Mouse (Mus musculus) left cerebral cortex, postnatal 25 days (tissue): ENCODE data around the gene Ackr2. TPM values are rescaled to one million over a fixed set of nuclear protein-coding genes. Genes with fewer than 3 reads are reported as not detected.

Source experiments
- DNase-seq, 2 experiments: peaks; one replicate each; pipeline ENCODE4 v3.0.0; 2022; ENCODE audit warnings: low spot score in 2 of 2, mixed read lengths in 1 of 2
- intact Hi-C: fragments of 180-260 bp; cut with DNase I; formaldehyde crosslinking; loops from one replicate; pipeline ENCODE4 v1.15.1; 2025
- total RNA-seq, 2 experiments: library from RNA; stranded (reverse); gene quantifications; 2 replicates each; pipeline ENCODE4 v1.2.3; 2021

The Ackr2 gene
- total RNA-seq, 2 experiments from 2014 or later: 5.5 to 7.6 TPM

DNA sequence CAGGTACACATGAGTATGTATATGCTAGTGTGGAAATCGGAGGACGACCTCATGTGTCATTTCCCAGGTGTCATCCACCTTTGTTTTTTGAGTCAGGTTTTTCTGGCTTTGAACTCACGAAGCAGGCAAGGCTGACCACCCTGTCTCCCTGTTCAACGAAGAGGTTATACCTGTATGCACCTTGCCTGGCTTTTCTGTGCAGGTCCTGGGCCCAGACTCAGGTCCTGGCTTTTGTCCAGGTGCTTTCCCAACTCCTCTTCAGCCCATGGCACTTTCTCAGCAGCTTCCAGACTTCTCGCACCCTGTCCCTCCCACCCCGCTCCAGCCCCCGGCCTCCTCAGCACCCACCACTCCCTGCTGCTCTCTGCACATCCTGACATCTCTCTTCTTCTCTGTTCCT lies 13.0 kb downstream of the Ackr2 start:
- intact Hi-C loops: no loop called here
- DNase-seq: no peak

DNA sequence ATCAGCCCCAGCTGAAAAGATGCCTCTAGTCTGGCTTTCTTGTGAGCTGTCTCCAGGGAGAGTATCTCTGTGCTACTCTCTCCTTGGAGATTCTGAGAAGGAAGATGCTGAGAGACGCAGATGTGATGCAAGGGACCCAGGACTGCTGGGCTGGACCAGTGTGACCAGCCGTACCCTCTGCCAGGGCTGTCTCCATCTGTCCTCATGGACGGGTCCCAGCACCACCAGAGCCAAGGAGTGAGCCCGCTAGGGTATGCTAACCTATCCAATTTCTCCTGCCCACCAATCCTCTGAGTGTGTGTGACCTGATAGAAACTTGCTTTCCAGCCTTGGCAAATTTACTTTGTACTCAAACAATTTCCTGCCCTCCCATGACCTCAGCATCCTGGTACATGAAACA lies 14.6 kb downstream of the Ackr2 start:
- no peak for DNase-seq
- intact Hi-C loops: no loop called here

DNA sequence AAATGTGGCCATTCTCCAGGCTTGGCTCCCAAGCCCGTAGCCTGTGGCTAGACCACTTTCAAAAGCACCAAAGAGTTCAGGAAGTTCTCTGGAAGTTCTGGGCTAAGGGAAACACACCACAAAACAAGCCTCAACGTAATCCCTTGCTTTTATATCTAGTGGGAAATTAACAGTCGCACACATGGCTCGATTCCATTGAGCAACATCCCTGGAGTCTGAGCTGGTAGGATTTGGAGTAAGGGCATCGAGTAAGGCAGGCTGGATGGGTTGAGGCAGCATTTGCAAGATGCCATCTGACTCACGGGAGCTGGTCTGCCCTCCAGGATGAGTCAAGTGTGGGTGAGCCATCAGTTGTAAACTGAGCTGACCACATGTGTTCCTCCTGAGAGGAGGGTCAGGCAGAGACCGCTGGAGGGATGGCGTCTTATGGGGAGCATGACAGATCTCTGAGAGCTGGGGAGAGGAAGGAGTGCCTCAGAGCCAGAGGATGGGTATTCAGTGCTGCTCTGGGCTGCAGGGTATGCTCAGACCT lies 16.1 kb downstream of the Ackr2 start:
- DNase-seq: no peak
- intact Hi-C loops: no loop called here

DNA sequence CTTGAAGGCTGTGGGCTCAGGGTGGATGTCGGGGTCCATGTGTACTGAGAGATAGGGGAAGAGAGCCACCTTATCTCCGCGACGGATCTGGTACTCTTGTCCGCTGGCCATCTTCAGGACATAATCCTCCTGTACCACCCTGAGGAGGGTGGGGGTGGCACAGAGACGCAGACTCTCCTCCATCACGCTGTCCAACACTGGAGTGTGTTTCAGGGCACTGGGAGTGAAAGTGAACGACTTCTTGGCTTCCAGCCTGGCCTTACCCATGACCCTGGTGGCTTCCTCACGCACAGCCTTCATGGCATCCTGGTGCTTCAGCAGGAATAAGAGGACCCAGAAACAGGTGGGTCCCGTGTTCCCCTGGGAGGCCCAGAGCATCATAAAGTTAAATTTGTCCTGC lies 16.9 kb downstream of the Ackr2 start:
- no peak for DNase-seq
- intact Hi-C loops: no loop called here

DNA sequence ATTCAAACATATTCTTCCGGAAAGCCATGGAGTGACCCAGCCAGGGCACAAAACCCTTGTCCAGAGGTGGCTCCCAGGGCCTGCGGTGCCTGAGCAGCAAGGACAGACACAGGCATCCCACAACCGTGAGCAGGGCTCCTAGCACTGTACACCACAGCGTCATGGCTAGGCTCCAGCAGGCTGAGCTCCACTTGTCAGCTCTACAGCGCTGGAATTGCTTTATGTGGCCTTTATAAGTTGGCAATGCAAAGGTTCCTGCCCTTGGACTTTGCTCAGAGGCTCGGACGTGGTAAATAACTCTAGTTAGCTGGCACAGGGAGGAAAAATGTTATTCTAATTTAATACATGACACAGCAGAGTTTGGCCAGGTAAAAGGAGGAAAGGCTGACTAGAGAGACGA lies 17.9 kb downstream of the Ackr2 start, which contains the start of gene Cyp8b1:
Gene Cyp8b1 (minus strand): TSS at position 204 of the 400 bp plus-strand sequence.
- intact Hi-C loops: no loop called here
- DNase-seq: no peak

DNA sequence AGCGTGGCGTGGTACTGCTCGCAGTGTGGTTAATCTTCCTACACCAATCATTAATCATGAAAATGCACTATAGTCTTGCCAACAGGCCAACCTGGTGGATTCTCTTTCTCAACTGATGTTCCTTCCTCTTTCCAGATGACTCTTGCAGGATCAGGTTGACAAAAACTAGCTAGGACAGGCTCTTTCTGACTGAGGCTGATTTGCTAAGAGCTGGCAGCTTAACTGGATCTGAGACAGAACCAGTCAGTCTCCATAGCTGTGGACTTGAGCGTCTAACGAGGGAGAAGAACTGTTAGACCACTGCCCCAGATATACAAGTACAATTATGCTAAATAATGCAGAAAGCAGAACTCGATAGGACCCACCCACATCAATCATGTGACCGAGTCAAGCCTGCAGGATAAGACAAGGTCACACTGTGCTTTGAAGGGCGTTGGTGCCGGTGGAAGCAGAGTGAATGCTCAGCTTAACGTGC lies 20.9 kb downstream of the Ackr2 start:
- no peak for DNase-seq
- intact Hi-C loops: no loop called here

DNA sequence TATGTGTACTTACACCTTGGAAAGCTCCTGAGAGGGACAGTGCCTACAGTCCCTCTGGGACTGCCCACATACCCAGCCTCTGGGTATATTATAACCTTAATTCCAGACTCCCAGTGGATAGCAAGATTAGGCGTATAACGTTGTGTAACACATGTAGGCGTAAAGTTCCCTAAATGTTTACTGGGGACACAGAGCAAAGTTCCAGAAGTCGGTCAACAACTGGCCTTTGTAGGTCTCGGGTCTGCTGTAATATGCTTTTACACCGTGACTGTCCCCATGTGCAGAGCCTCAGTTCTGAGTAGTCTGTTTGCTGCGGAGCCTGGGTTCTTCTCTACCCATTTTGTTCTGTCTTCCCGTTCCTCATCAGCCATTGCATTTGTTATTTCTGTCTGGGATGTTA lies 25.3 kb downstream of the Ackr2 start:
- intact Hi-C loops: no loop called here
- no peak for DNase-seq

DNA sequence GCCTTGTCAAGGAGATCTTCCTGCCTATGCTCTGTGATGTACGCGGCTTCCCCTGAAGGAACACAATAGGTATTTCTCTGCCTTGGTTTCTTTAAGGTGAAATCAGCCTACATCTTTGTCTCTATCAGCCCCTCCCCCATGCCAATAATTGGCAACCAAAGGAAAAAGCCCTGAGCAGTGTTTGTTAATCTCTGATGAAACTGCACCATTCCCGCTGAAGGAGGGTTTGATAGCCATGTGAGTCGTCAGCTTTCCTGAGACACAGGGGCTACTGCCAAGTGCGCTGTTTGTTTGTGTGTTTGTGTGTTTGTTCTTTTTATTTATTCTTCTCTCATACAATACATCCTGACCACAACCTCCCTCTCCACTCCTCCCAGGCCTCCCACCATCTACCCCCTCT lies 25.8 kb downstream of the Ackr2 start:
- intact Hi-C loops: no loop called here

DNA sequence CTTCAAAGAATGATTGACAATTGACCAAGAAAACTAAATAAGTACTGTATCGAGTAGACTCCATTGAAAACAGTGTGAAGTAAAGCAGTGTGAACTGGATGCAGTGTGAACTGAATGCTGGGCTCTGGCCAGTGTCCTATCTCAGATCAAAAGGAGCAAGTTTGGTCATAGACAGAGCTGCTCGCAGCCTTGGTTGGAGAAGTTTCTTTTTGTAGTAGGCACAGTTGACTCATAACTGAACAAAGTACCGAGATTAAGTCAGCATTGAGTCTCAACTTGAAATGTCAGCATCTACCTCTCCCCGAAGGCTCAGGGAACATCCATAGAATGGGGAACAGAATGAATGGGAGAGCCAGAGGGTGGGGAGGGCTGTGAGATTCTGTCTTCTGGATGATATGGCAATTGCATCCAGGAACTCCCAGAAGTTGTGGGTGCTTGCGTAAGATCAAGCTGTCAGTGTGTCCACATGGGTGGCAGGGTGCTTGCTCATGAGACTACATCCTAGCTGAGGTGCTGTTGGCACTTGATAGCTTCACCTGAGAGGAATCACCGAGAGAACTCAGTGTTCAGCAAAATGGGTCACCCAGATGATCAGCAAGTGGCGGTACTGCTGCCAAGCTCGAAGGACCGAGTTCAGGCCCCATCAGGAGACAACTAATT lies 26.9 kb downstream of the Ackr2 start:
- no peak for DNase-seq
- intact Hi-C loops: no loop called here

More for the DNA sequence above, 25.8 kb downstream of the Ackr2 start:
- DNase-seq: no peak

DNA sequence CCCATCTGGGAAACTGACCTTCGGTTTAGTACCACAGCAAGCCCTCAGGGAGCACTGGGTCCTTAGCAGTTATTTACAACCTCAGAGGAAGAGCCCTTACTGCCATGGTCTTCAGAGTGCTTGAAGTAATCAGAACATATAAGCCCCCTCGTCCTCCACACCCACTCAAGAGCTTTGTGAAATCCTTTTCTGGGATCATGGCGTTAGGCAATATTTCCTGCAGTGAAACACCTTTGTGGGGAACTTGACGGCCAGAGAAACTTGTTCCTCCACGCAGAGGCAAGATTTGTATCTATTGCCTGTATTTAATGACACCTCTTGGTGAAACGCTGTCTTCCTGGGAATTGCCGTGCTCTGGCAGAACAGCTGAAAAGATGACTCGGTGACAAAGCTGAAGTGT lies 27.8 kb downstream of the Ackr2 start:
- no peak for DNase-seq
- intact Hi-C loops: no loop called here

DNA sequence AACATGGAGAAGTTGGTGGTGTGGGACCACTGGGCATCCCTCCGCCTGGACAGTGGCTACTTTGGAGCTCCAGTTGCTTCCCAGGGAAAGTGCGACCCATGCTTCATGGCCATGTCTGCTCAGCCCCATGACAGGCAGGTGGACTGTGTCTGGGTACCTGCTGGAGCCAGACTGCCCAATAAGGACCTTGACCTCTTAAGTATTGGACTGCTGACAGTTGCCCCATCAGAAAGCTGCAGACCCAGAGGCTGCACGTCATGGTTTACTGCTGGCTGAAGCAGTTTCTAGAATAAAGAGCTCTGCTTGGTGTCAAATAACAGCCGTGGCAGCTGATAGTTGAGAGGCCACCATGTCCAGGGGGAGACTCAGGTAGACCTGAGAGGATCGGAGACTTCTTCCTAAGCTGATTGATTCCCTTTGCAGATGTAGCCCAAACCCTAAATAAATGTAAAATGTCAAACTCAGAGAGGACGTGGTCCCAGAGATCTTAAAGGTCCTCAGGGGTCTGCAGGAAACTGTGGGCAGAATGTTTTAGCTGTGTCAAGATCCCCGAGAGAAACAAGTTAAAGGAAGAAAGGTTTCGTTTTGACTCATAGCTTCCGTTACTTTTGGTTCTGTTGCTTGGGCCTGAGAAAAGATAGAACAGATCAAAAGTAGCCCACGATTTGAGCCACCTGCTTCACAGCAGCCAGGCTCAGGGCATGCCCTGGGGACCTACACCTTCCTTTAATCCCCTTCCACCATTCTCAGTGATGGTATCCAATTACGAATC lies 28.7 kb downstream of the Ackr2 start:
- no peak for DNase-seq
- intact Hi-C loops: no loop called here

DNA sequence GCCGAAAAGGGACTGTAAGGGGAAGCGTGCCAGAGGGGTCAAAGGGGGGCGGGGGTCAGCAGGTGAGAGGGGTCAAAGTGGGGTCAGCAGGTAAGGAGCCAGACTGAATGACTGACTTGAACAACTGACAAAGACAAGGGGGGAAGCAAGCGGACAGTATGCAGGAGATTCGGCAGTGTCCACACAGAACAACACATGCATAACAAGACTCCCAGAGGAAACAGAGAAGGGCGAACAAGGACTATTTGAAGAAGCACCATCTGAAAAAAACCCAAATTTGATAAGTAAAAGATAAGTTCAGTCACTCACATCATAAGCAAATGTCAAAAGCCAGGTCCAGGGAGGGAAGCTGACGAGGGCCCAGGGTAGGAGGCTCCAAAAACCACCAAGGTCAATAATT lies 29.6 kb downstream of the Ackr2 start:
- DNase-seq: no peak
- intact Hi-C loops: loop anchor here (2.0 kb wide), 1 partner anchor 47 kb away; no protein-coding TSS in a partner anchor

DNA sequence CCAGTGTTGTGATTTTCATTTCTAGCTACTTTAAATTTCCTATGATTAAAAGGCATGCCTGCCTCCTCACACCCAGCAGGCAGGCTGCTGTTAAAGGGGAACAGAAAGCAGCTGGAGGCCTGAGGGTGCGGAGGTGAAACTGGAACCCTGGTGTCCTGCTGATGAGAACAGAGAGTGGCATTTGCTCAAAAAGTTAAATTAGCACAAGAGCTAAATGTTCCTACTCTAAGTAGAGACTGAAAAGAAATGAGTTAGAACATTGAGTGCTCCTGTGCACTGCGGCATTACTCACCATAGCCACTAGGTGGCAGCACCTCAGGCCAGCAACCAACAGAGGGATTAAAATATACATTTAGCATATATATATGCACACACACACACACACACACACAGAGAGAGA lies 30.3 kb downstream of the Ackr2 start:
- peak; percentile 73 to 75 for DNase-seq
- intact Hi-C loops: loop anchor here (2.0 kb wide), 1 partner anchor 48 kb away; no protein-coding TSS in a partner anchor

DNA sequence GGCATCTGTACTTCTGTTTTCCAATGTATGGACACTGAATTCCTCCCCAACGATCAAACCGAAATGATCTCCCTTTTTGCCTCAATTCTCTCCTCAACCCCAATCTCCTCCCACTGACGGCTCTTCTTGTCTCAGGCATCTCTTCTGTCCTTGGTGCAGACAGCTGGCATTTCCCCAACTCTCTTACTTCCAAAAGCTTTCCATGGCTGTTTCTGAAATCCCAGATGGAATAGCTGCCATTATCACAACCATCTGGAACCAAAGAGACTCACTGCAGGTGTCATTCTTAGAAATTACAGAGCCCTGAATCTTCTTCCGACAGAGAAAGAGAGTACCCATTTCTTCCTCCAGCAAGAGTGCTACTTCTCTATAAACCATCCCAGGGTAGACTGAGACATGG lies 36.7 kb downstream of the Ackr2 start:
- intact Hi-C loops: no loop called here
- DNase-seq: peak in 1 of 2 experiments; percentile 60

DNA sequence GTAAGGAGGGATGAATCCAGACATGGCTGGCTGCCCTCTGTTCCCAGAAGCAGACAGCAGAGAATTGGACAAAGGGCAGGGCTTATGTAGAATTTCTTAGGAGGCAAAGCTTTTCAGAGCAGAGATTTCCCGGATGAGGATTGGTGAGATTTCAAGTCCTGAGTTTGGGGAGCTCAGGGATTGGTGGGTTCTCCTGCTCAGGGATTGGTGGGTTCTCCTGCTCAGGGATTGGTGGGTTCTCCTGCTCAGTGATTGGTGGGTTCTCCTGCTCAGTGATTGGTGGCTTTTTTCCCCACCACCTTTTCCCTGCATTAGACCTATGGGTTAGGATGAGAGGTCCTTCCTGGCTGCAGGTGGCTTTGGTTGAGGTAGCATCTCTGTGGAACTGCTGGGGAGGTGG lies 38.8 kb downstream of the Ackr2 start:
- intact Hi-C loops: no loop called here
- DNase-seq: peak in 1 of 2 experiments; percentile 30

DNA sequence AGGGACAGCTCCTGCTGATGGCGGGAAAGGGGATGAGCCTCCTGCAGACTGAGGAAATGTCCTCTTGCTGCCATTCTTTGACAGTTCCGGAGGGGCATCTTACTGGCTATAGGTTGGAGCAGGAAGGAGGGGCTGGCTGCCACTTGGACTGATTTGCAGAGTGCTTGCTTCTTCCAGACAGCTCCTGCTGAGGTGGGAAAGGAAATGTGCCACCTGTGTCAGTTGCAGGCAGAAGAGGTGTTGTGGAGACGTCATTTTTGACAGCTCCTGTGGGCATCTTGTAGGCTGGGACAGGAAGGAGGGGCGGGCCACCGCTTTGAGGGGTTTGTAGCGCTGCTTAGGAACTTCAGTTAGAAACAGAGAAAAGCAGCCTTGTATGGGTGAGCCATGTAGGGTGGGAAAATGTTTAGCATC lies 39.3 kb downstream of the Ackr2 start:
- intact Hi-C loops: no loop called here
- no peak for DNase-seq

DNA sequence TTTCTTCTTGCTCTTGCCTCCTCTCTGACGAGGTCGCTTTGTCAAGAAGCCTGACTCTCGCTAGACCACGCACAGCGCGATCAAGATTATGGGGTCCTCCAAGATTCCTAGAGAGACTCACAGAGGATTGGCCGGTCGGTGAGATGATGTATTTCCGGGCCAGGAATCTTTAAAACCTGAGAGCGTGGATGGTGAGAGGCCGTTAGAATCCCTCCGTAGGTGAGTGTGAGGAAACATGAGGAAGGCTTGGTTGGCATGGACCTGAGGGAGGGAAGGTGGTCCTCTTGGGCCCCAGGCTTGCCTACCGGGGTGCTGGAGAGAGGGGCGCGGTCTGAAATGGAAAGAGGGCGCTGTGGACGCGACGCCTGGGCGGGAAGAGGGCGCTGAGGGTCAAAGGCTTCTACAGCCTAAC lies 39.8 kb downstream of the Ackr2 start:
- intact Hi-C loops: no loop called here
- peak in 1 of 2 experiments; percentile 29 for DNase-seq

DNA sequence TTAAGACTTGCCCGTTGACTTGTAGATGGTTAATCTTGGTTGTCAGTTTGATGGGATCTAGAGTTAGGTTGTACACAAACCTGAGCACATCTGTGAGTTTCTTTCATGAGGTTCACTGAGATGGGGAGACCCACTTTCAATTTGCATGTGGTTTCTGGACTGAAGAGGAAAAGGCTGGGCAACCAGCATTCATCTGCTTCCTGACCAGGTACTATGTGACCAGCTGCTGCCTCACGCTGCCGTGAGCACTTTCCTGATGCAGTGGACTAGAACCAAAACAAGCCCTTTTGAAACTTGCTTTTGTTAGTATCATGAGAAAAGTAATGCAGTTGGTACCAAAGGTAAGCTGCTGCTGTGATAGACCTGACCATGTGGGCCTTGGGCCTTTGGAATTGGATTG lies 44.9 kb downstream of the Ackr2 start:
- intact Hi-C loops: no loop called here
- no peak for DNase-seq

DNA sequence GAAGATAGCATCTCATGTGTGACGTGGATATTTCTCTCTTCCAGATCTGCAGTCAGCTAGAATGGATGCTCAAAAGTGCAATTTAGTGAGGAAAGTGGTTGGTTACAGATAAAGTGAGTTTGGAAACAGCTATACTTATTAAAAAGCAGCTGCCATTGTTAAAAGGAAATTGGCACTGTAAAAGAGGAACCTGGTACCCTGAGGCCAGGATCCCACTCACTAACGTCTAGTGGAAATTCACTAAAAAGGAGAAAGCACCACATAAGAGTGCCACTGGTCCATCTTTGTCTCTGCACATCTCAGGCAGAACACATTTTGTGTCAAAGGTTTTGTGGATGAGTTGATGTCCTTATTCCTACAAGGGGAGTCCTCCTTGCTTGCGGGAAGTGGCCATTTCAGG lies 45.5 kb downstream of the Ackr2 start:
- intact Hi-C loops: no loop called here
- DNase-seq: no peak

DNA sequence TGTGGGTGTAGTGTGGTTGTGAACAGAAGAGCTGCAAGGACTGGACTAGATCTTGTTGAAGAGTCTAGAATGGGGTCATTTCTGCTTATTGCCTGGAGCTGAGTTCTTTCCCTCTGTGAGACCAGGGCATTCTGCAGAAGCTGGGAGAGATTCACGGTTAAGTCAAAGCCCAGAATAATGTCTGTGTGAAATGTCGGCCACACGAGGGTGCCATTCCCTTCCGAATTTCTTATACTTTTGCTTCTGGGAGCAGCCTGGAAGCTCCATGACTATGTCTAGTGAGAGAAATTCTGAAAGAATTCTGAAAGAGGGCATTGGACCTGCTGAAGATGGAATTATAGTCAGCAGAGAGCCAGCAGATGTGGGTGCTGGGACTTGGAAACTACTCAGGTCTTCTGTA lies 49.6 kb downstream of the Ackr2 start:
- intact Hi-C loops: loop anchor here (1.0 kb wide), 1 partner anchor 38 kb away; no protein-coding TSS in a partner anchor
- peak; percentile 76 to 90 for DNase-seq

DNA sequence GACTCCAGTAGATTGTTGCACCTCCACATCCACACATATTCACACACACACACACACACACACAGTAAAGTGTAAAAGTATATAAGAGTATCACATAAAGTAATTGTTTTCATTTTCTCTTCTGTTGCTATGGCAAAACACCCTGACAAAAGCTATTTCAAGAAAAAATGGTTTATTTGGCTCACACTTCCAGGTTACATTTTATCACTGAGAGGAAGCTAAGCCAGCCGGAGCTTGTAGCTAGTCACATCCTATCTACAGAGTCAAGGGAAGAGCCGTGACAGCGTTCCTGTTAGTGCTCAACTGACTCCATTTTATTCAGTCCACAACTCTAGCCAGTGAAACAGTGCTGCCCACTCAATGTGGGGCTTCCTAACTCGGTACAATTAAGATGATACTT lies 50.3 kb downstream of the Ackr2 start:
- intact Hi-C loops: no loop called here
- DNase-seq: peak in 1 of 2 experiments; percentile 51
